Mouse (Mus musculus) heart, embryonic 15.5 days (tissue): ENCODE results near the gene Cflar. TPM values are rescaled to one million over a fixed set of nuclear protein-coding genes. Genes with fewer than 3 reads are reported as not detected.
"Not testable (repeated sequence)": the region's sequence is repeated elsewhere in the genome, so short reads cannot be mapped to it uniquely, and the experiment has no call there.

ENCODE experiments used
- ATAC-seq: fragments of 200-750 bp; cut with Nextera tagmentation; replicated peaks from 2 replicates; pipeline ENCODE4 v1.8.0; 2017; ENCODE audit warnings: low read depth, moderate TSS enrichment; ENCODE audit not compliant: insufficient number of reproducible peaks, insufficient read depth, low FRiP score
- H3K27ac ChIP-seq: fragments of 300-500 bp; sonication (generic); 2 replicates; pipeline ENCODE4 v1.5.1; 2015; ENCODE audit warnings: mild to moderate bottlenecking, inconsistent platforms
- H3K27me3 ChIP-seq: fragments of 300-500 bp; sonication (generic); 2 replicates; pipeline ENCODE4 v1.6.1; 2015; ENCODE audit warnings: inconsistent platforms
- H3K36me3 ChIP-seq: fragments of 300-500 bp; sonication (generic); 2 replicates; pipeline ENCODE4 v1.6.1; 2015; ENCODE audit warnings: mild to moderate bottlenecking, inconsistent platforms
- H3K4me1 ChIP-seq: fragments of 300-500 bp; sonication (generic); replicated peaks from 2 replicates; pipeline ENCODE4 v1.6.1; 2015; ENCODE audit warnings: inconsistent platforms
- H3K4me2 ChIP-seq: fragments of 300-500 bp; sonication (generic); 2 replicates; pipeline ENCODE4 v1.6.1; 2015; ENCODE audit warnings: inconsistent platforms, mild to moderate bottlenecking, moderate library complexity
- H3K4me3 ChIP-seq: fragments of 300-500 bp; sonication (generic); 2 replicates; pipeline ENCODE4 v1.5.1; 2015; ENCODE audit warnings: mild to moderate bottlenecking, inconsistent platforms
- H3K9ac ChIP-seq: fragments of 300-500 bp; sonication (generic); 2 replicates; pipeline ENCODE4 v1.6.1; 2015; ENCODE audit warnings: mild to moderate bottlenecking, inconsistent platforms
- H3K9me3 ChIP-seq: fragments of 300-500 bp; sonication (generic); replicated peaks from 2 replicates; pipeline ENCODE4 v1.6.1; 2016; ENCODE audit warnings: inconsistent platforms
- WGBS: fragments of 180-500 bp; shearing (Covaris S2); methylation state at CpG from one replicate; pipeline ENCODE4 v1.1.7; 2015; ENCODE audit warnings: mixed read lengths; 5-methylcytosine and 5-hydroxymethylcytosine counted together
- polyA plus RNA-seq: library from polyadenylated mRNA; unstranded; fragments of >200 nt; fragmentation: Nextera tagmentation; extraction: Ambion mirVana; gene quantifications from 2 replicates; pipeline ENCODE4 v1.2.1, GENCODE M21; 2015

Cflar gene
- polyA plus RNA-seq, 1 experiment from 2014 or later: 37.0 TPM

DNA sequence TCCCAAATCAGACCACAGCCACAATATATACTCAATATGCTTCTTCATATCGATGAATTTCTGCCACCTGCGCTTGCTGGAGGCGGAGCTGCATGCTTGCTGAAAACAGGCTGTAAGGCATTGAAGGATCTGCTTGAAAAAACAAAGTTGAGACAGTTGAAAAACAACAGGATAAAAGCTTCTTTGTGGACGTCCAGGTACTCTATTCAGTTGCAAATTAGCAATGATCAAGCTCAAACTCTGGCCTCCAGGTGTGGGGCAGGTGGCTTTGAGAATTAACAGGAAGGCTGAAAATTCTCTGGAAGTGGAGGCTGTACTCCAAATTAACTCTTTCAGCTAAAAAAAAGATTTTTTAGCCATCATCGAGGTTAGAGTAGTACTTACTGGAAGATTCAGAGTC is 51.3 kb downstream of the Cflar start:
- Histone ChIP-seq H3K9me3 (no peaks in the 10 kb centered on the region), H3K4me2 (no peak overlapping the region), H3K27me3 (no peaks in the 10 kb centered on the region), H3K36me3 (peaks cover 5% of the 10 kb centered on the region; the same call in 1 of the 2 replicates), H3K27ac (no peak overlapping the region), H3K4me3 (no peak overlapping the region), H3K9ac (no peak overlapping the region), H3K4me1 (no peaks in the 10 kb centered on the region)
- no peak for ATAC-seq
- WGBS: 80% methylated on average over 5 of the region's 5 CpGs

DNA sequence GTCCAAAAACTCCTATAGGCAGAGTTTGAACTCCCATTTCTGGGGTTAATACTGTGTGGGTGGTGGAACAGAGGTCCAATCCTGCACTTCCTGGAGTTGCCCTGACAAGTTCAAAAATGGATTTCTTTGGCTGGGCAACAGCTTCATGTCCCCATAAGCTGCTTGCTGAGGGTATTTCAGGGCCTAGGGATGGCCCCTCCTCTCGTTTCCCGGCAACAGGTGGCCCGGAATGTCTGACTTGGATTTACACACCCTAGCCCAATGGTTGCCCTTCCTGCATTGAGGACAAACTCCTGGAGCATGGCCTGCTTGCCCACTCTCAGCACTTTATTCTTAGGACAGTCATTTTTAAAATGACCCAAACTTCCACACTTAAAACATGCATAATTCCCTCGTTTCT is 55.1 kb downstream of the Cflar start:
- not testable (repeated sequence) for H3K9me3 ChIP-seq, ATAC-seq, H3K36me3 ChIP-seq, H3K9ac ChIP-seq, H3K27me3 ChIP-seq, H3K27ac ChIP-seq, H3K4me1 ChIP-seq, H3K4me3 ChIP-seq
- WGBS: 83% methylated on average over 4 of the region's 4 CpGs
- peak overlapping the region; percentile 29 for H3K4me2 ChIP-seq

GRCm38 (mm10) chr1:58769136-58769535 is 57.8 kb downstream of the Cflar start:
- H3K4me1 ChIP-seq: no peaks in the 10 kb centered on the region
- no peaks in the 10 kb centered on the region for H3K27me3 ChIP-seq
- H3K4me3 ChIP-seq: no peak overlapping the region
- no peak overlapping the region for H3K9ac ChIP-seq
- no peaks in the 10 kb centered on the region for H3K36me3 ChIP-seq
- no peaks in the 10 kb centered on the region for H3K9me3 ChIP-seq
- H3K27ac ChIP-seq: no peak overlapping the region
- no peak for ATAC-seq
- no peak overlapping the region for H3K4me2 ChIP-seq

DNA sequence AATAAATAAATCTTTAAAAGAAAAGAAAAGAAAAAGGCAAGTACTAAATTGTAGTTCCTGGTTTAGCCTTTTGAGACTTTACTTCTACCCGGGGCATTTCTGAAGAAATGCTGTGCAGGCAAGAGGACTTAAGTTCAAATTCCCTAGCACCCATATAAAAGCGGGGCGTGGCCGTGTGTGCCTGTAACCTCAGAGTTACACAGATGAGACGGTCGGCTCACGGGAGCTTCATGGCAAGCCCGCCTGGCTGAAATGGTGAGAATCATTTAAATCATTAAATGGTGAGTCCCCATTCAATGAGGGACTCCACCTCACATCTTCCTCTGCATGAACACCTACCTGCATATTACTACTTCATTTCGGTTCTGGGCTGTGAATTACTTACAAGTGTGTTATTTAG is 58.4 kb downstream of the Cflar start:
- WGBS: 57% methylated on average over 9 of the region's 9 CpGs
- no peak for ATAC-seq
- H3K4me3 ChIP-seq: no peak overlapping the region
- no peaks in the 10 kb centered on the region for H3K9me3 ChIP-seq
- no peak overlapping the region for H3K27ac ChIP-seq
- H3K4me1 ChIP-seq: no peaks in the 10 kb centered on the region
- no peaks in the 10 kb centered on the region for H3K27me3 ChIP-seq
- H3K9ac ChIP-seq: no peak overlapping the region
- H3K4me2 ChIP-seq: no peak overlapping the region
- H3K36me3 ChIP-seq: no peaks in the 10 kb centered on the region

DNA sequence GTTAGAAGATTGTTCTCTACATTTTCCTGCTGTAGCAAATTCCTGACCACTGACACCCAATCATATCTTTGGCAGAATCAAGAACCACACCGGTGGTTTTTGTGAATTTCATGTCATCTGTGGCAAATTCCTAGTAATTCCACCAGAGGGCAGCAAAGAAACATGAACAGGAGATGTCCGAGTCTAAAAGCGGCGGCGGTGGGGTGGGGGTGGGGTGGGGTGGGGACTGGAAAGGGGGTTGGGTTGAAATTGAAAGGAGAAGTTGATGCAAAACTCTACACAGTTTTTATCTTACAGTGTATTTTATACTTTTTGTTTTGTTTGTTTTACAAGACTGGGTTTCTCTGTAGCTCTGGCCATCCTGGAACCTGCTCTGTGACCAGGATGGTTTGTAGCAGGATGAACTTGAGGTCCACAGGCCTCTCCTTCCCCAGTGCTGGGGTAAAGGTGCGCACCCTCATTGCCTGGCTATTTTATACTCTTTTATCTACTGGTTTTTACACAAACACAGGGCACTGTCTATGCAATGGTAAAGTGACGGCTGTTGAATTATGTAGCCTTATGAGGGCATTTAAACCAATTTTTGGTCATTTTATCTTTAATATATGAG is 58.9 kb downstream of the Cflar start:
- Histone ChIP-seq H3K27me3 (no peaks in the 10 kb centered on the region), H3K9me3 (no peaks in the 10 kb centered on the region), H3K27ac (no peak overlapping the region), H3K36me3 (no peaks in the 10 kb centered on the region), H3K4me1 (no peaks in the 10 kb centered on the region), H3K4me2 (no peak overlapping the region), H3K9ac (no peak overlapping the region), H3K4me3 (no peak overlapping the region)
- ATAC-seq: no peak
- 25% methylated on average over 7 of the region's 7 CpGs for WGBS

DNA sequence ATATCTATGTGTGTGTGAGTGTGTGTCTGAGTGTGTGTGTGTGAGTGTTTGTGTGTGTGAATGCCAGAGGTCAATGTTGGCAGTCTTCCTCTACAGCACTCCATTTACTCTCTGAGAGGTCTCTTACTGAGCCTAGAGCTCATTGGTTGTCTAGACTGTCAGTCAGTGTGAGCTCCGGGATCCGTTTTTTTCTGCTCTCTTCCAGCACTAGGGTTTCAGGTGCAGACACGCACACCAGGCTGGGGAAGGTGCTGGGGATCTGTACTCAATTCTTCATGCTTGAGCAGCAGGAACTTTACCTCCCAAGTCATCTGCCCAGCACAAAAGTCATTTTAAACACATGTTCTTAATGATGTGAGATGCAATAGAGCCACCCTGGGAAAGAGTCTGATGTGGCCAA is 60.8 kb downstream of the Cflar start:
- H3K4me3 ChIP-seq: no peak overlapping the region
- H3K27ac ChIP-seq: no peak overlapping the region
- ATAC-seq: no peak
- H3K27me3 ChIP-seq: no peaks in the 10 kb centered on the region
- H3K9me3 ChIP-seq: no peaks in the 10 kb centered on the region; the same call in 1 of the 2 replicates
- H3K36me3 ChIP-seq: no peaks in the 10 kb centered on the region
- no peaks in the 10 kb centered on the region for H3K4me1 ChIP-seq
- no peak overlapping the region for H3K4me2 ChIP-seq
- H3K9ac ChIP-seq: no peak overlapping the region
- 69% methylated on average over 3 of the region's 3 CpGs for WGBS

- H3K4me1 ChIP-seq: no peaks in the 10 kb centered on the region
- no peaks in the 10 kb centered on the region for H3K36me3 ChIP-seq
- no peak overlapping the region for H3K27ac ChIP-seq
- H3K4me2 ChIP-seq: no peak overlapping the region
- H3K9ac ChIP-seq: no peak overlapping the region
- H3K27me3 ChIP-seq: no peaks in the 10 kb centered on the region
- no peak overlapping the region for H3K4me3 ChIP-seq
- no peak for ATAC-seq
- H3K9me3 ChIP-seq: no peaks in the 10 kb centered on the region; the same call in 1 of the 2 replicates
Measured at GRCm38 (mm10) chr1:58773280-58773679, 62.0 kb downstream of the Cflar start.

GRCm38 (mm10) chr1:58773905-58774304 is 62.6 kb downstream of the Cflar start:
- Histone ChIP-seq H3K4me1 (no peaks in the 10 kb centered on the region), H3K27me3 (no peaks in the 10 kb centered on the region), H3K9ac (no peak overlapping the region), H3K9me3 (no peaks in the 10 kb centered on the region; the same call in 1 of the 2 replicates), H3K27ac (no peak overlapping the region), H3K4me3 (no peak overlapping the region), H3K4me2 (no peak overlapping the region), H3K36me3 (no peaks in the 10 kb centered on the region)
- 66% methylated on average over 2 of the region's 2 CpGs for WGBS
- no peak for ATAC-seq

- H3K9me3 ChIP-seq: no peaks in the 10 kb centered on the region; the same call in 1 of the 2 replicates
- H3K4me2 ChIP-seq: no peak overlapping the region
- ATAC-seq: no peak
- no peak overlapping the region for H3K27ac ChIP-seq
- H3K9ac ChIP-seq: no peak overlapping the region
- no peaks in the 10 kb centered on the region for H3K36me3 ChIP-seq
- no peaks in the 10 kb centered on the region for H3K27me3 ChIP-seq
- 92% methylated on average over 5 of the region's 5 CpGs for WGBS
- no peak overlapping the region for H3K4me3 ChIP-seq
- no peaks in the 10 kb centered on the region for H3K4me1 ChIP-seq
Measured at GRCm38 (mm10) chr1:58775361-58775760, 64.1 kb downstream of the Cflar start.

DNA sequence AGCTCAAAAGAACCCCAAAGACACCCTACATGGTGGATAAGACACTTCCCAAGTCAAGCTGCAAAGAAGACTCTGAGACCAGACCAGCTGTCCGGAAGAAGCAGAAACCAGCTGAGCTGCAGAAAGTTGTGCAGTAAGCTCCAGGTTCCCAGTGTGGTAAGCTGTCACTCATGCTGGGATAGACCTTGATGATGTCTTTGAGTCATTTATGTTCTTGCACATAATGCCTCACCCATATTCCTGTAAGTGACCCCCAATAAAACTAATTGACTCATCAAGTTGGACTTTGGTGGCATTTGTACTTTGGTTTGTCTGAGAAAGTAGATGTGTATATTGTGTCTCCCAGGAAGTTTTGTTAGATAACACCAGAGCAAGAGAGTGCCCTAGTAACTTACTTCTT is 66.3 kb downstream of the Cflar start:
- WGBS: 87% methylated on average over 1 of the region's 1 CpGs
- H3K9ac ChIP-seq: no peak overlapping the region
- ATAC-seq: no peak
- no peak overlapping the region for H3K27ac ChIP-seq
- no peak overlapping the region for H3K4me2 ChIP-seq
- H3K4me3 ChIP-seq: no peak overlapping the region
- no peaks in the 10 kb centered on the region for H3K36me3 ChIP-seq
- H3K9me3 ChIP-seq: no peaks in the 10 kb centered on the region; the same call in 1 of the 2 replicates
- no peaks in the 10 kb centered on the region for H3K27me3 ChIP-seq
- no peaks in the 10 kb centered on the region for H3K4me1 ChIP-seq

DNA sequence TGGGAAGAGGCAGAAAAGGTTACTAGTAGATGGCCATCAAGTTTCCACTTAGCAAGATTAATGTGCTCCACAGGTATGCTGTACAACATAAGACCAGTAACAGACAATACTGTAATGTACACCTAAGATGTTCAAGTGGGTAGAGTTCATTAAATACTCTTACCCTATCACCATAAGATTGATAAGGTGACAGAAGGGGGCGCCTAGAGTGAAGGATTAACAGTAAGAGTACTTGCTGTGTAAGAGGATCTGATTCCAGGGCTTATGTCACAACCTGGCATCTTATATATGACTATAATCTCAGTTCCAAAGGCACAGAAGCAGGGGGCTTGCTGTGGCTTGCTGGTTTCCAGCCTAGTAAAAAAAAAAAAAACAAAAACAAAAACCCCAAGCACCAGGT is 66.9 kb downstream of the Cflar start:
- H3K4me3 ChIP-seq: no peak overlapping the region
- H3K9me3 ChIP-seq: no peaks in the 10 kb centered on the region; the same call in 1 of the 2 replicates
- no peaks in the 10 kb centered on the region for H3K36me3 ChIP-seq
- H3K27ac ChIP-seq: no peak overlapping the region
- no peak overlapping the region for H3K4me2 ChIP-seq
- WGBS: 13% methylated on average over 1 of the region's 1 CpGs
- ATAC-seq: no peak
- H3K27me3 ChIP-seq: no peaks in the 10 kb centered on the region
- H3K9ac ChIP-seq: no peak overlapping the region
- H3K4me1 ChIP-seq: no peaks in the 10 kb centered on the region

GRCm38 (mm10) chr1:58786276-58786675 is 75.0 kb downstream of the Cflar start:
- Histone ChIP-seq H3K4me1 (no peaks in the 10 kb centered on the region), H3K9me3 (no peaks in the 10 kb centered on the region), H3K9ac (no peak overlapping the region), H3K4me3 (no peak overlapping the region), H3K27me3 (no peaks in the 10 kb centered on the region), H3K36me3 (no peaks in the 10 kb centered on the region), H3K27ac (no peak overlapping the region), H3K4me2 (no peak overlapping the region)
- 85% methylated on average over 2 of the region's 2 CpGs for WGBS
- ATAC-seq: no peak
